Mouse (Mus musculus) CH12.LX (cell line): ENCODE results near the gene Chrnb1. TPM values are rescaled to one million over a fixed set of nuclear protein-coding genes. Genes with fewer than 3 reads are reported as not detected.

ENCODE experiments used
- DNase-seq: peaks from one replicate; pipeline ENCODE4 v3.0.0-alpha.2; 2013; ENCODE audit errors: extremely low read depth
- H3K27ac ChIP-seq: 2 replicates; pipeline ENCODE4 v1.5.1; 2012; ENCODE audit warnings: low read depth, mild to moderate bottlenecking, control low read depth, moderate library complexity; ENCODE audit not compliant: insufficient read depth
- H3K27me3 ChIP-seq: replicated peaks from 2 replicates; pipeline ENCODE3; 2012; ENCODE audit warnings: inconsistent platforms
- H3K36me3 ChIP-seq, 2 experiments: replicated peaks in 1 of 2; 2 replicates each; pipeline versions ENCODE3 to v1.6.1; 2012; ENCODE audit warnings: inconsistent platforms in 1 of 2, low read length in 1 of 2, mild to moderate bottlenecking in 1 of 2, mixed read lengths in 1 of 2, moderate library complexity in 1 of 2; ENCODE audit not compliant: control insufficient read depth in 1 of 2, insufficient read depth in 1 of 2
- H3K4me1 ChIP-seq, 2 experiments: 2 replicates each; pipeline ENCODE4 v1.6.1; 2012; ENCODE audit warnings: inconsistent platforms in 1 of 2, moderate library complexity in 1 of 2; ENCODE audit not compliant: insufficient read depth in 2 of 2, control insufficient read depth in 1 of 2
- H3K4me2 ChIP-seq: 2 replicates; pipeline ENCODE4 v1.6.1; 2012; ENCODE audit warnings: low read depth, mild to moderate bottlenecking, control low read depth; ENCODE audit not compliant: poor library complexity, insufficient read depth, severe bottlenecking
- H3K4me3 ChIP-seq, 3 experiments: fragments of 150-350 bp in 1 of 3; sonication (generic) in 1 of 3; replicated peaks in 1 of 3; 2 replicates each; pipeline versions ENCODE3 to v1.5.1; 2011 to 2012; ENCODE audit warnings: low read depth in 2 of 3, low read length in 2 of 3, mild to moderate bottlenecking in 2 of 3, moderate library complexity in 2 of 3, control low read depth in 1 of 3, improper control_type of control experiment in 1 of 3, inconsistent platforms in 1 of 3, mixed read lengths in 1 of 3; ENCODE audit not compliant: poor library complexity in 1 of 3
- H3K79me2 ChIP-seq: replicated peaks from 2 replicates; pipeline ENCODE4 v1.6.1; 2012; ENCODE audit warnings: mild to moderate bottlenecking, moderate library complexity; ENCODE audit not compliant: control insufficient read depth, poor library complexity, insufficient read depth, severe bottlenecking; ENCODE audit errors: extremely low read depth
- H3K9ac ChIP-seq: 2 replicates; pipeline ENCODE4 v1.6.1; 2012; ENCODE audit warnings: low read depth, mild to moderate bottlenecking, control low read depth, moderate library complexity; ENCODE audit not compliant: insufficient read depth
- H3K9me3 ChIP-seq: replicated peaks from 2 replicates; pipeline ENCODE3; 2012; ENCODE audit warnings: low read length, inconsistent platforms, mixed read lengths
- BHLHE40 ChIP-seq: IDR thresholded peaks from 2 replicates; pipeline ENCODE4 v1.6.1; 2011; ENCODE audit warnings: mild to moderate bottlenecking, low read depth, low read length, improper control_type of control experiment
- CHD1 ChIP-seq: IDR thresholded peaks from 2 replicates; pipeline ENCODE4 v1.6.1; 2012; ENCODE audit warnings: low read depth, low read length, improper control_type of control experiment, inconsistent platforms
- CHD2 ChIP-seq: IDR thresholded peaks from 2 replicates; pipeline ENCODE4 v1.6.1; 2011; ENCODE audit warnings: low read length, improper control_type of control experiment
- EP300 ChIP-seq: IDR thresholded peaks from 2 replicates; pipeline ENCODE4 v1.6.1; 2011; ENCODE audit warnings: low read length, improper control_type of control experiment
- ETS1 ChIP-seq: conservative IDR thresholded peaks from 2 replicates; pipeline ENCODE4 v1.6.1; 2012; ENCODE audit warnings: low read depth, mild to moderate bottlenecking, inconsistent platforms, low read length, improper control_type of control experiment, moderate library complexity
- IRF4 ChIP-seq: IDR thresholded peaks from 2 replicates; pipeline ENCODE4 v1.6.1; 2014; ENCODE audit warnings: low read depth, mild to moderate bottlenecking, inconsistent platforms, low read length, improper control_type of control experiment
- KAT2A ChIP-seq: IDR thresholded peaks from 2 replicates; pipeline ENCODE4 v1.6.1; 2012; ENCODE audit warnings: low read length, improper control_type of control experiment, inconsistent platforms; ENCODE audit not compliant: insufficient replicate concordance
- MAFK ChIP-seq: IDR thresholded peaks from 2 replicates; pipeline ENCODE4 v1.6.1; 2011; ENCODE audit warnings: low read length, improper control_type of control experiment; ENCODE audit not compliant: insufficient replicate concordance
- MAX ChIP-seq: IDR thresholded peaks from 2 replicates; pipeline ENCODE4 v1.6.1; 2011; ENCODE audit warnings: low read length, improper control_type of control experiment
- MAZ ChIP-seq: IDR thresholded peaks from 2 replicates; pipeline ENCODE4 v1.6.1; 2012; ENCODE audit warnings: low read depth, mild to moderate bottlenecking, inconsistent platforms, low read length, improper control_type of control experiment, moderate library complexity
- MEF2A ChIP-seq: IDR thresholded peaks from 2 replicates; pipeline ENCODE4 v1.6.1; 2014; ENCODE audit warnings: low read depth, mild to moderate bottlenecking, inconsistent platforms, low read length, improper control_type of control experiment, borderline replicate concordance
- MXI1 ChIP-seq: IDR thresholded peaks from 2 replicates; pipeline ENCODE4 v1.6.1; 2011; ENCODE audit warnings: mild to moderate bottlenecking, low read depth, low read length, improper control_type of control experiment
- MYC ChIP-seq: IDR thresholded peaks from 2 replicates; pipeline ENCODE4 v1.6.1; 2011; ENCODE audit warnings: low read depth, mild to moderate bottlenecking, improper control_type of control experiment, low read length
- NELFE ChIP-seq: IDR thresholded peaks from 2 replicates; pipeline ENCODE4 v1.6.1; 2011; ENCODE audit warnings: low read depth, low read length, improper control_type of control experiment
- NRF1 ChIP-seq: IDR thresholded peaks from 2 replicates; pipeline ENCODE4 v1.6.1; 2014; ENCODE audit warnings: low read depth, mild to moderate bottlenecking, inconsistent platforms, low read length, improper control_type of control experiment, moderate library complexity
- POLR2A ChIP-seq: IDR thresholded peaks from 2 replicates; pipeline ENCODE4 v1.6.1; 2011; ENCODE audit warnings: low read depth, mild to moderate bottlenecking, improper control_type of control experiment, low read length
- POLR2AphosphoS2 ChIP-seq: IDR thresholded peaks from 2 replicates; pipeline ENCODE4 v1.6.1; 2011; ENCODE audit warnings: low read depth, low read length, improper control_type of control experiment
- RCOR1 ChIP-seq: conservative IDR thresholded peaks from 2 replicates; pipeline ENCODE4 v1.6.1; 2012; ENCODE audit warnings: low read depth, mild to moderate bottlenecking, inconsistent platforms, low read length, improper control_type of control experiment
- SIN3A ChIP-seq: IDR thresholded peaks from 2 replicates; pipeline ENCODE4 v1.6.1; 2012; ENCODE audit warnings: low read length, improper control_type of control experiment, inconsistent platforms
- SMC3 ChIP-seq: IDR thresholded peaks from 2 replicates; pipeline ENCODE4 v1.6.1; 2011; ENCODE audit warnings: low read depth, low read length, improper control_type of control experiment
- TBP ChIP-seq: conservative IDR thresholded peaks from 2 replicates; pipeline ENCODE4 v1.6.1; 2011; ENCODE audit warnings: low read depth, low read length, improper control_type of control experiment
- TCF12 ChIP-seq: IDR thresholded peaks from 2 replicates; pipeline ENCODE4 v1.6.1; 2014; ENCODE audit warnings: low read depth, mild to moderate bottlenecking, inconsistent platforms, low read length, improper control_type of control experiment
- USF1 ChIP-seq: IDR thresholded peaks from 2 replicates; pipeline ENCODE4 v1.6.1; 2014; ENCODE audit warnings: low read depth, mild to moderate bottlenecking, inconsistent platforms, low read length, improper control_type of control experiment
- ZC3H11A ChIP-seq: IDR thresholded peaks from 2 replicates; pipeline ENCODE4 v1.6.1; 2012; ENCODE audit warnings: low read depth, mild to moderate bottlenecking, inconsistent platforms, low read length, improper control_type of control experiment
- ZKSCAN1 ChIP-seq: IDR thresholded peaks from 2 replicates; pipeline ENCODE4 v1.6.1; 2012; ENCODE audit warnings: low read depth, inconsistent platforms, low read length, improper control_type of control experiment, borderline replicate concordance
- ZNF384 ChIP-seq: IDR thresholded peaks from 2 replicates; pipeline ENCODE4 v1.6.1; 2012; ENCODE audit warnings: low read depth, low read length, improper control_type of control experiment, inconsistent platforms
- dilution Hi-C: fragments of 300-500 bp; cut with MboI; formaldehyde crosslinking; loops from 2 replicates; pipeline ENCODE4 v1.14.3; 2020; ENCODE audit warnings: low sequenced_read_pairs; ENCODE audit not compliant: extremely low pct_unique_long_range_greater_than_20kb, extremely low pct_ligation_motif_present
- in situ Hi-C: fragments of 300-500 bp; cut with MboI; formaldehyde crosslinking; loops from 3 replicates; pipeline ENCODE4 v1.14.3; 2019; ENCODE audit warnings: low sequenced_read_pairs, low pct_ligation_motif_present, low pct_unique_long_range_greater_than_20kb, mixed read lengths
- polyA plus RNA-seq: library from polyadenylated mRNA; unstranded; fragments of >175 nt; gene quantifications from 2 replicates; pipeline ENCODE4 v1.2.1, GENCODE M21; 2012; ENCODE audit warnings: low read depth; ENCODE audit not compliant: insufficient read length
- total RNA-seq, 2 experiments: library from RNA; depleted of rRNA; stranded (reverse); fragments of 300-350 nt in 1 of 2; fragments of >200 nt in 1 of 2; gene quantifications; 2 replicates each; pipeline ENCODE4 v1.2.3; 2012 to 2014

Gene Chrnb1
- total and polyA plus RNA-seq, 3 experiments = 1.9 to 5.9 (median 2.2) TPM

DNA sequence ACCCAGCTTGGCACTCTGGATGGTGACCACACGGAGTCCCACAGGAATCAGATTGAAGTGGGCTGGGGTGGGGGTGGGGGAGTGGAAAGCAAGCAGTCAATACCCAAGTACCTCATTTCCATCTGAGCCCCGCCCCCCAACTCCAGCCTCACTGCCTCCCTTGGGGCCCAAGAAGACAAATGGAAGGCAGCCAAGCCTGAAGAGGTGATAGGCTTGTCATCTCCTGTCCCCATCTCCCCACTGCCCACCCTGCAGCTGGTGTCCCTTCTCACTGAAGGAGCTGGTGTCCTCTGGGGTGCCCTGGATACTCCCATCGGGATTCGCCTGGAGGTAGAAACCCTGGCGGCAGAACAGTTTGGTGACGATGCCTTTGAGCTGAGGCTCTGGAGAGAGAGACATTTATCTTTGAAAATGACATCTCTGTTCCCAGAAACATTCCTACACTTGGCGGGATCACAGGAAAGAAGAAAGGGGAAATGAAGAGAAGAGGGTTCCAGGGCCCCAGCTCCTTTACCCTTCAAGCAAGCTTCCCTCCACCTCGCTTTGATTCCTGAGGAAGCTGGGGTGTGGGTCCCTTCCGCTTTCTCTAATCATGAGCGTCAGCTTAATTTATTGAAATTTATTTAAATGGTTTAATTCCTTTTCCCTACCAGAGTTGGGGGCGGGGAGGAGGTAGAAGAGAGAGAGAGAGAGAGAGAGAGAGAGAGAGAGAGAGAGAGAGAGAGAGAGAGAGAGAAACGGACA lies 3.8 kb upstream of the Chrnb1 start:
- dilution Hi-C loops = no loop called here
- peak; percentile 96 for DNase-seq
- H3K27me3 ChIP-seq = peaks cover 36% of the 10 kb centered on the region
- in situ Hi-C loops = loop anchor here (5.0 kb wide), 1 partner anchor 78 kb away; the partner anchor contains the start of gene Tmem95
- H3K36me3 ChIP-seq = no peaks in the 10 kb centered on the region
- peaks cover 19% of the 10 kb centered on the region for H3K9me3 ChIP-seq
- peak overlapping the region; percentile 14; the same call in 1 of the 2 replicates for H3K4me2 ChIP-seq
- peak overlapping the region; percentile 52 for H3K27ac ChIP-seq
- TF ChIP-seq ZKSCAN1 (no peak), KAT2A (0 out of 2 replicates have a peak, but pooled peaks have one; percentile 40), MAZ (peak; percentile 61; the same call in 1 of the 2 replicates), CHD2 (peak; percentile 68), NELFE (peak; percentile 15; the same call in 1 of the 2 replicates), TCF12 (peak; percentile 47; the same call in 1 of the 2 replicates), MAX (0 out of 2 replicates have a peak, but pooled peaks have one; percentile 4), MEF2A (peak; percentile 19; the same call in 1 of the 2 replicates), MXI1 (peak; percentile 51), SIN3A (peak; percentile 12; the same call in 1 of the 2 replicates), CHD1 (no peak), RCOR1 (no peak), TBP (peak; percentile 84), MYC (peak; percentile 46; the same call in 1 of the 2 replicates), POLR2A (no peak; the same call in none of the 2 replicates), BHLHE40 (peak; percentile 29; the same call in 1 of the 2 replicates), ETS1 (peak; percentile 51)
- H3K9ac ChIP-seq = peak overlapping the region; percentile 11; the same call in 1 of the 2 replicates
- H3K4me3 ChIP-seq = peak overlapping the region; percentile 4 to 64 (median 49)
- H3K4me1 ChIP-seq = peaks cover 12 to 68% of the 10 kb centered on the region in 2 experiments
- no peaks in the 10 kb centered on the region for H3K79me2 ChIP-seq

GRCm38 (mm10) chr11:69797924-69798323 lies 2.2 kb upstream of the Chrnb1 start:
- Histone ChIP-seq H3K27me3 (peaks cover 24% of the 10 kb centered on the region), H3K27ac (no peak overlapping the region), H3K9ac (no peak overlapping the region), H3K36me3 (peaks cover 0 to 3% of the 10 kb centered on the region in 2 experiments), H3K79me2 (no peaks in the 10 kb centered on the region), H3K4me2 (no peak overlapping the region), H3K4me3 (peak overlapping the region in 2 of 3 experiments; percentile 36 to 49), H3K4me1 (peaks cover 9 to 58% of the 10 kb centered on the region in 2 experiments), H3K9me3 (peaks cover 19% of the 10 kb centered on the region)
- dilution Hi-C loops (no loop called here), in situ Hi-C loops (no loop called here)
- DNase-seq = no peak
- TF ChIP-seq ZNF384 (no peak), POLR2A (no peak), RCOR1 (no peak), CHD2 (no peak), POLR2AphosphoS2 (no peak), USF1 (no peak), CHD1 (no peak), SMC3 (no peak), MAZ (no peak), NELFE (no peak), MAFK (no peak), KAT2A (no peak), BHLHE40 (no peak), NRF1 (no peak), TCF12 (no peak), EP300 (no peak), ZC3H11A (no peak), IRF4 (no peak)
